Mouse (Mus musculus) stomach, embryonic 15.5 days (tissue): Measurements from ENCODE around the gene Ube4b. TPM values are rescaled to one million over a fixed set of nuclear protein-coding genes. Genes with fewer than 3 reads are reported as not detected.

ENCODE experiments used
- ATAC-seq: fragments of 200-750 bp; cut with Nextera tagmentation; 2 replicates; pipeline ENCODE4 v1.8.0; 2017; ENCODE audit warnings: low read depth, moderate number of reproducible peaks, moderate TSS enrichment; ENCODE audit not compliant: insufficient read depth, low FRiP score
- H3K27ac ChIP-seq: fragments of 300-500 bp; sonication (generic); 2 replicates; pipeline ENCODE4 v1.5.1; 2015; ENCODE audit warnings: mild to moderate bottlenecking, inconsistent platforms
- H3K27me3 ChIP-seq: fragments of 300-500 bp; sonication (generic); replicated peaks from 2 replicates; pipeline ENCODE4 v1.6.1; 2015; ENCODE audit warnings: inconsistent platforms
- H3K36me3 ChIP-seq: fragments of 300-500 bp; sonication (generic); 2 replicates; pipeline ENCODE4 v1.6.1; 2015; ENCODE audit warnings: inconsistent platforms
- H3K4me1 ChIP-seq: fragments of 300-500 bp; sonication (generic); 2 replicates; pipeline ENCODE4 v1.6.1; 2015; ENCODE audit warnings: inconsistent platforms
- H3K4me2 ChIP-seq: fragments of 300-500 bp; sonication (generic); 2 replicates; pipeline ENCODE4 v1.6.1; 2015; ENCODE audit warnings: mild to moderate bottlenecking, inconsistent platforms
- H3K4me3 ChIP-seq: fragments of 300-500 bp; sonication (generic); replicated peaks from 2 replicates; pipeline ENCODE4 v1.5.1; 2015; ENCODE audit warnings: inconsistent platforms
- H3K9ac ChIP-seq: fragments of 300-500 bp; sonication (generic); 2 replicates; pipeline ENCODE4 v1.6.1; 2015; ENCODE audit warnings: inconsistent platforms
- H3K9me3 ChIP-seq: fragments of 300-500 bp; sonication (generic); 2 replicates; pipeline ENCODE4 v1.6.1; 2016; ENCODE audit warnings: inconsistent platforms
- WGBS: fragments of 180-500 bp; shearing (Covaris S2); methylation state at CpG from one replicate; pipeline ENCODE4 v1.1.7; 2015; 5-methylcytosine and 5-hydroxymethylcytosine counted together
- polyA plus RNA-seq: library from polyadenylated mRNA; unstranded; fragments of >200 nt; fragmentation: Nextera tagmentation; extraction: Ambion mirVana; gene quantifications from 2 replicates; pipeline ENCODE4 v1.2.1, GENCODE M21; 2015

Gene Ube4b
- polyA plus RNA-seq, 1 experiment from 2014 or later, result 35.5 TPM

DNA sequence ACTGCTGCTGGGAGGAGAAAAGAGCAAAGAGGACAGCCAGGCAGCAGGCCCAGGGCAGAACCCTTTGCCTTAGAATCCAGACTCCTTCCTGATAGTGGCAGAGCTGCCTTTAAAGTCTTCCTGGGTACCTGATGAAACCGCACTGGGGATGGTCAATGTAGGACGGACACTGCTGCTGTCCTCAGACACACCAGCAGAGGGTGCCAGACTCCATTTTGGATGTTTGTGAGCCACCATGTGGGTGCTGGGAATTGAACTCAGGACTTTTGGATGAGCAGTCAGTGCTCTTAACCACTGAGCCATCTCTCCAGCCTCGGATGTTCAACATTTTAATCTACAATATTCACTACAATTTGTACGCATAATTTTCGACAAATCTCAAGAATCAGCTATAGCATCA, 96.1 kb downstream of the Ube4b start:
- Histone ChIP-seq H3K4me1 (no peaks in the 10 kb centered on the region), H3K9ac (no peak overlapping the region), H3K9me3 (no peaks in the 10 kb centered on the region), H3K4me3 (no peak overlapping the region), H3K4me2 (no peak overlapping the region), H3K27me3 (no peaks in the 10 kb centered on the region), H3K36me3 (peaks cover 76% of the 10 kb centered on the region), H3K27ac (no peak overlapping the region)
- 98% methylated on average over 5 of the region's 5 CpGs for WGBS
- no peak for ATAC-seq

DNA sequence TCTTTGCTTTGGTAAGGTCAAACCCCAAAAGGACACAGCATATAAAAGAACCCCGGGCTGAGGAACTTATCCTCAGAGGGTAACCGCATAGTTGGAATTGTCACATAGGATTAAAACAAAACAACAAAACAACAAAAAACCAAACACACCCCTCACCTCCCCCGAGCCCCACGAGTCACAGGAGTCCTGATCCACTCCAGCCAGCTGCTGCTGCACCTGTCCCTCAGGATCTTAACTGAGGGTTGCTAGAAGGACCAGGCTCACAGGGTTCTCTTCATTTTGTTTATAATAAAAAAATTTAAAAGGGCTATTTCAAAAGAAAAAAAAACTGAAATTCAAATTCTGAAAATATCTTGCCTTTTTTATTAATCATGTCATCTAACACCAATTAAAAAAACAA, 97.8 kb downstream of the Ube4b start:
- no peaks in the 10 kb centered on the region for H3K27me3 ChIP-seq
- WGBS, result 87% methylated on average over 4 of the region's 4 CpGs
- peaks cover 59% of the 10 kb centered on the region for H3K36me3 ChIP-seq
- H3K4me1 ChIP-seq, result no peaks in the 10 kb centered on the region
- H3K9me3 ChIP-seq, result no peaks in the 10 kb centered on the region
- H3K27ac ChIP-seq, result no peak overlapping the region
- H3K4me2 ChIP-seq, result no peak overlapping the region
- ATAC-seq, result no peak
- no peak overlapping the region for H3K4me3 ChIP-seq
- no peak overlapping the region for H3K9ac ChIP-seq

DNA sequence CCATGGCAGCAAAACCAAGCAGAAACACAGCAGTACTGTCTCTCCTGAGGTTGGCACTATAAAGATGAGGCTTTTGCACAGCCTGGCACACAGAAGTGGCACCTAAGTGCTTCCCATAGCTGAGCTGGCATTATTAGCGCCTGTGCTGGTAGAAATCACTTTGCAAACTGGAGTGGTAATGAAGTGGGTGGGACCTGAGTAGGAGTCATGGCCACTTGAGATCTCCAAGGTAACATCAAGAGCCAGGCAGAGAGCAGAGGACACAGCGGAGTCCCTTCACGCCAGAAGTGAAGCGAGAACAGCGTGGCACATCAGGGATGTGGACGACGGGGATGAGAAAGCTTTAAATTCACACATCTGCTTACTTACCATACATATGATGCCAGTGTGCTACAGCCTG, 99.3 kb downstream of the Ube4b start:
- no peak for ATAC-seq
- 92% methylated on average over 7 of the region's 7 CpGs for WGBS
- H3K4me2 ChIP-seq, result no peak overlapping the region
- no peak overlapping the region for H3K27ac ChIP-seq
- no peak overlapping the region for H3K4me3 ChIP-seq
- no peaks in the 10 kb centered on the region for H3K27me3 ChIP-seq
- H3K36me3 ChIP-seq, result peaks cover 46% of the 10 kb centered on the region
- H3K4me1 ChIP-seq, result no peaks in the 10 kb centered on the region
- H3K9me3 ChIP-seq, result no peaks in the 10 kb centered on the region
- H3K9ac ChIP-seq, result no peak overlapping the region

DNA sequence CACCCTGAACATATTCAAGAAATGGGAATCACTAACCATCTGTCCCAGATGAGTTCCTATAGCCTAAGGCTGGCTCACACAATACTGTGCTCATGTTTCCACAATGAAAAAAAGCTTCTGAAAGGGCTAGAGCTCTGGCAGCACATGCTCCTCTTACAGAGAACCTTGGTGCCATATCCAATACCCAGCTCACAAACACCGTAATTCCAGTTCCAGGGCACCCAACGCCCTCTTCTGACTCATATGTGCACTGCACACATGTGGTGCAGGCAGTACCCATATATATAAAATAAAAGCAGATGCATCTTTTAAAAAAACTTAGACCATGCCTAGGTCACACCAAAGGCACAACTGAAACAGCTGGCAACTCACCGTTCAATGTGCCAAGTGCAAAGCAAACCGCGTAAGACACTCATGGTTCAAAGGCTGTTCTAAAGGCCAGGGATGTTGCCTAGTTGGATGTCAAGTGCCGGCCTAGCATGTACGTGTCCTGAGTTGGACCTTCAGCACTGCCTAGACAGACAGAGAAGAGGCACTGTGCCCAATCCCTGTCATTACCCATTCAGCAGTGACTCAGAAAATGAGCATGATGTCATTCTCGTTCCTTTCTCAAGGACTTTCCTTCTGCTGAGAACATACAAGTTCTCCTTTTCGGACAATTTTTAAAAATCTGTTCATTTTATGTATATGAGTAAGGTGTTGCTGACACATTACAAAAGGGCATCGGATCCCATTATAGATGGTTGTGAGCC, 101.0 kb downstream of the Ube4b start:
- no peak overlapping the region for H3K27ac ChIP-seq
- H3K9me3 ChIP-seq, result no peaks in the 10 kb centered on the region
- H3K4me2 ChIP-seq, result no peak overlapping the region
- no peaks in the 10 kb centered on the region for H3K27me3 ChIP-seq
- H3K4me3 ChIP-seq, result no peak overlapping the region
- no peak for ATAC-seq
- WGBS, result 91% methylated on average over 10 of the region's 10 CpGs
- no peak overlapping the region for H3K9ac ChIP-seq
- no peaks in the 10 kb centered on the region for H3K4me1 ChIP-seq
- H3K36me3 ChIP-seq, result peaks cover 31% of the 10 kb centered on the region

DNA sequence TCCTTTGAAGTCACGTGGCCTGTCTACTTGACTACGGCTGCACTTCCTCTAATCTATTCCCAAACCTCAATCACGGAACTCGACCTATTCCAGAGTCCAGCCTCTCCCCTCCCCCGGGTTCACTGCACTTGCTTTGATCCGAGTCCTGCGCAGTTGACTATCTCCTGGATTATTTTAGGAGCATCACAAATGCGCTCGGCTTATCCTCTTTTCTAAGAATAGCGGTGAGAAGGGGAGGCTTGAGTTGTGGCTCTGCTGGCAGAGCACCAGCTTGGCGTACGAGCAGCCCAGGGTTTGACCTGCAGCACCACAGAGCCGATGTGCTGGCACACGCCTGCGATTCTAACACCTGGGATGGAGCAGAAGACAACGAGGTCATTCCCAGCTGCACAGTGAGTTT, 102.8 kb downstream of the Ube4b start:
- Histone ChIP-seq H3K36me3 (peaks cover 14% of the 10 kb centered on the region; the same call in 1 of the 2 replicates), H3K27ac (no peak overlapping the region), H3K4me2 (no peak overlapping the region), H3K4me3 (no peak overlapping the region), H3K4me1 (no peaks in the 10 kb centered on the region), H3K9me3 (no peaks in the 10 kb centered on the region), H3K9ac (no peak overlapping the region), H3K27me3 (no peaks in the 10 kb centered on the region)
- ATAC-seq, result no peak
- WGBS, result 77% methylated on average over 16 of the region's 16 CpGs

DNA sequence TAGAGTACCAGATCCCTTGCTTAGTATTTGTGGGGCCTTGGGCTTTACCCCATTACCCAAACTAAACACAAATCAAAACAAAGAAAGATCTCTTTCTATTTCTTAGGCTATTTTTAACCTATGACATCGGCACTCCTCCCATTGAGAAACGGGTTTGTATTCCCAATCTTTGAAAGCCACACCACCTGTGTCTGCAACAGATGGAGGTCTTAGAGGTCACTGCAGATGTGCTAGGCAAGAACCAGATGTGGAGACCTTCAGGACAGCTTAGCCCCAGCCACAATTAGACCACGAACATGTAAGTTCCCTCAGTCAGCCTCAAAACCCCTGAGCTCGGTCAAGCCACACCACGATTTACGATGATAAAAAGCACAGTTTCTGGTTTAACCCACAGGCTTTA, 103.8 kb downstream of the Ube4b start:
- H3K4me2 ChIP-seq, result no peak overlapping the region
- H3K9me3 ChIP-seq, result no peaks in the 10 kb centered on the region
- no peak overlapping the region for H3K9ac ChIP-seq
- peaks cover 7% of the 10 kb centered on the region; the same call in 1 of the 2 replicates for H3K36me3 ChIP-seq
- ATAC-seq, result no peak
- no peaks in the 10 kb centered on the region for H3K4me1 ChIP-seq
- no peak overlapping the region for H3K27ac ChIP-seq
- WGBS, result 67% methylated on average over 6 of the region's 6 CpGs
- H3K4me3 ChIP-seq, result no peak overlapping the region
- no peaks in the 10 kb centered on the region for H3K27me3 ChIP-seq

DNA sequence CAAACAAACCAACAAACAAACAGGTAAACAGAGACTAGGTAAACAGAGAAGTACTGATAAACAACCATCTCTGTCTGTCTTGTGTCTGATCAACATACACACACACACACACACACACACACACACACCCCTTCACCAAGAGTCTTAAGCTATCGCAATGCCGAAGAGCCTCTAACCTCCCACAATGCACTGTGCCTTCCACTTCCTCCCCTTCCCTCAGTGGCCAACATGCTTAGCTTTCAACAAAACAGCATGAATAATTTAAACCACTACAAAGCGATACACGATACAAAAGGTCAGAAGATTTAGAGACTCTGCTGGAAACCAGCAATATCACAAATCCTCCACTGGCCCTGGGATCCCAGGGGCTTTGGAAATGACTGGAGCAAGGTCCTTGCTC, 104.3 kb downstream of the Ube4b start:
- Histone ChIP-seq H3K36me3 (peaks cover 3% of the 10 kb centered on the region; the same call in 1 of the 2 replicates), H3K4me1 (no peaks in the 10 kb centered on the region), H3K27ac (no peak overlapping the region), H3K4me3 (no peak overlapping the region), H3K9ac (no peak overlapping the region), H3K9me3 (no peaks in the 10 kb centered on the region), H3K4me2 (no peak overlapping the region), H3K27me3 (no peaks in the 10 kb centered on the region)
- WGBS, result 79% methylated on average over 4 of the region's 4 CpGs
- ATAC-seq, result no peak

DNA sequence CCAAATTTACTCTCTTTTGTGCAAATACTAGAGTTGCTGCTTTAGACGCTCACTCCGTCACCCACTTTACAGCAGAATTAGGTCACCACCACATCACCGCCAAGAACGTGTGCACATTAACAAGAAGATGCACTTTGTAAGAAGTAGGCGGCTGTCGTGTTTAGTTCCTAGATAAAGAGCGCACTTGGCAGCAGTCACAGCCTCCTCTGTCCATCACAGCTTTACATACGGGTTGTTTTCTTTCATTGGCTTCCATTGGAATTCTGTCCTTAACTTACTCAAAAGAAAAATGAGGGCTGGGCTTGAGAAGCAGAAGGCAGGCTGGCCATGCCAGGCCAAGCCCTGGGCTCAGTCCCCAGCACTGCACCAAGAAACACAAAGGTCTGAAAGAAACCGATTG, 107.5 kb downstream of the Ube4b start:
- Histone ChIP-seq H3K9ac (no peak overlapping the region), H3K27ac (no peak overlapping the region), H3K4me2 (no peak overlapping the region), H3K4me3 (no peak overlapping the region), H3K9me3 (no peaks in the 10 kb centered on the region), H3K4me1 (no peaks in the 10 kb centered on the region), H3K36me3 (no peaks in the 10 kb centered on the region), H3K27me3 (no peaks in the 10 kb centered on the region)
- no peak for ATAC-seq
- 63% methylated on average over 9 of the region's 9 CpGs for WGBS

DNA sequence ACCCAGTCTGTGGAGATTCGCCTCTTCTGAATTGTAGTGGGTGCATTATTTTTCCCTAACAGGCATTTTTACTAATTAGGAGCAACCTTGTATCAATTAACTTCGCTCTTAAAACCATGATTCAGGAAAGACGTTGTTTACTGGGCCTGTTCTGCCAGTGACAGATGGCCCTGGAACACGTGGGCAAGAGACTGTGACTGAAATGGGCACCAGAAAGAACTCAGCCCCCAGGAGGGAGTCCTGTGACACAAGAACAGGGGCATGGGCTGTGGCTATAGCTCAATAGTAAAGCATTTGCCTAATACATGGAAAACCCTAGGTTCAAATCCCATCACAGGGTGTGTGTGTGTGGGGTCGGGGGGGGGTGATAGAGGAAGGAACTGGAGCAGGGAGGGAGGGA, 109.2 kb downstream of the Ube4b start:
- Histone ChIP-seq H3K36me3 (no peaks in the 10 kb centered on the region), H3K4me3 (no peak overlapping the region), H3K9ac (no peak overlapping the region), H3K9me3 (no peaks in the 10 kb centered on the region), H3K4me1 (peaks cover 5% of the 10 kb centered on the region; the same call in 1 of the 2 replicates), H3K27me3 (no peaks in the 10 kb centered on the region), H3K4me2 (no peak overlapping the region), H3K27ac (no peak overlapping the region)
- 51% methylated on average over 5 of the region's 5 CpGs for WGBS
- no peak for ATAC-seq

DNA sequence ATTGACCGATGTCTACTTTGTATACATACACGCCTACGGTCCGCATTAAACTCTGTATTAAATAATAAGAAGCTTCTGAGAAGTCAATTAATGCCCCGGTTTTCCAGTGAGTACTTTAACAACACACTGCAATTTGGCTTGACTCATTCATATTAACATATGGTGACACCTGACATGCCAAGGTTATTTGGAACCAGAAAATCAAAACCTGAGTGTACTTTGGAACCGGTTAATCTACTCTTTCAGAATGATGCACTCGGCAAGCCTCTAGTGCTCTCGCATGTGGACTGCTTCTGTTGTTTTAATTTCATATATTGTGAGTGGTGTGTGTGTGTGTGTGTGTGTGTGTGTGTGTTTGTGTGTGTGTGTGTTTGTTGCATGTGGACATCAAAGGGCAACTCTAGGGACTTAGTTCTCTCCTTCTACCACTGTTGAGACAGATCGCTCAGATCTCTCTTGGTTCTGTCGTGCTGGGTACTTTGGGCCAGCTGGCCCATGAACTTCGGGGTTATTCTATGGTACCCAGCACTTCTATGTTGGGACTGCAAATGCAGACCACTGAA, 112.2 kb downstream of the Ube4b start:
- Histone ChIP-seq H3K4me3 (no peak overlapping the region), H3K4me2 (no peak overlapping the region), H3K27ac (peak overlapping the region; percentile 57; the same call in 1 of the 2 replicates), H3K36me3 (no peaks in the 10 kb centered on the region), H3K4me1 (peaks cover 5% of the 10 kb centered on the region; the same call in 1 of the 2 replicates), H3K27me3 (no peaks in the 10 kb centered on the region), H3K9me3 (no peaks in the 10 kb centered on the region), H3K9ac (no peak overlapping the region)
- peak; percentile 77; the same call in 1 of the 2 replicates for ATAC-seq
- WGBS, result 58% methylated on average over 11 of the region's 11 CpGs

DNA sequence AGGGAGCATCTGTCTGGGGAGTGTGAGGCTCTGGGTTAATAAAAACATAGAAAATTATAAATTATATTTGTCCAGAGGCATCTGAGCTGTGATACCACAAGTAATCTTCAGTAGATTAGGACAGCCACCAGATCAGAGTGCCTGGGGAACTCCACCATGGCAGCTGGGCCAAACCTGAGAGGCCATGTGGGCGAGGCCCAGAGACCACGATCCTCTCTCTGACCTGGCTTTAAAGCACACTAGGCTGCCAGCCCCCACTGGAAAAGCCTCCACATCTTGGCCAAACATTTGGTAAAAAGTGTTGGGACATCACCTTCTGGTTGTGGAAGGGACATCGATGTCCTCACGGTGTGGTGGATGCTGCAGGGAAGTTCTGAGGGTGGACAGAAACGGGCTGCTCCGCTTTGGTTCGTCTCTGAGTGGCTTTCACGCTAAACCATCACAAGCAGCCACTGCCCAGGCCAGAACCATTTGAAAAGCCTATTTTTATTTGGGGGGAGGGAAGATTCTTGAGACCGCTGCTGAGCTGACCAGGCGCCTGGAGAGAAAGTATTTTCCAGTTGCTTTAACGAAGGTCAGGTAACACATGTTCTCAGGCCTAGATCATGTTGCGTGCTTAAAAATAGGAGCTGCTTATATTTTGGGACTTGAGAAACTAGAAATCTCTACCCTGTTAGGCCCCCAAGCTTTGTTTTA, 112.8 kb downstream of the Ube4b start:
- H3K4me3 ChIP-seq, result no peak overlapping the region
- H3K36me3 ChIP-seq, result no peaks in the 10 kb centered on the region
- no peak overlapping the region for H3K4me2 ChIP-seq
- 74% methylated on average over 12 of the region's 12 CpGs for WGBS
- no peak overlapping the region for H3K9ac ChIP-seq
- H3K9me3 ChIP-seq, result no peaks in the 10 kb centered on the region
- ATAC-seq, result no peak
- H3K27me3 ChIP-seq, result no peaks in the 10 kb centered on the region
- peak overlapping the region; percentile 13 for H3K27ac ChIP-seq
- H3K4me1 ChIP-seq, result peaks cover 5% of the 10 kb centered on the region; the same call in 1 of the 2 replicates

DNA sequence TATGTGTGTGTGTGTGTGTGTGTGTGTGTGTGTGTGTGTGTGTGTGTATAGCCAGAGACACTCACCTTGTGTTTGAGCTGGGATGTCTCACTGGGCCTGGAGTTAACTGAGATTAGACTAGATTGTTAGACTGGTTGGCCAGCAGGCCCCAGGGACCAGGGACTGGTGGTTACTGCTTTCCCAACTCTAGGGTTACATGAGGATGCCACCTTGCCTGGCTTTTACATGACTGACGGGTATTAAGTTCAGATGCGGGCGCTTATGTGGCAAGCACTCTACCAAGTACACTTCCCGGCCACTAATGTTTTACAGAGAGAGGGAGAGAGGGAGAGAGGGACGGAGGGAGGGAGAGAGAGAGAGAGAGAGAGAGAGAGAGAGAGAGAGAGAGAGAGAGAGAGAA, 114.6 kb downstream of the Ube4b start:
- no peaks in the 10 kb centered on the region for H3K9me3 ChIP-seq
- 85% methylated on average over 5 of the region's 5 CpGs for WGBS
- no peak overlapping the region for H3K27ac ChIP-seq
- no peak overlapping the region for H3K9ac ChIP-seq
- no peaks in the 10 kb centered on the region for H3K36me3 ChIP-seq
- no peak overlapping the region for H3K4me3 ChIP-seq
- peaks cover 5% of the 10 kb centered on the region; the same call in 1 of the 2 replicates for H3K4me1 ChIP-seq
- H3K4me2 ChIP-seq, result no peak overlapping the region
- no peaks in the 10 kb centered on the region for H3K27me3 ChIP-seq
- ATAC-seq, result no peak
